Mouse (Mus musculus) lung, postnatal 10 days (tissue): Measurements from ENCODE around the gene Tmem258.
A peak's percentile ranks its signal among the peaks of the same experiment; 100 is the strongest.

Experiments
- DNase-seq: peaks from one replicate; pipeline ENCODE4 v3.0.0; 2021

Gene Tmem258

DNA sequence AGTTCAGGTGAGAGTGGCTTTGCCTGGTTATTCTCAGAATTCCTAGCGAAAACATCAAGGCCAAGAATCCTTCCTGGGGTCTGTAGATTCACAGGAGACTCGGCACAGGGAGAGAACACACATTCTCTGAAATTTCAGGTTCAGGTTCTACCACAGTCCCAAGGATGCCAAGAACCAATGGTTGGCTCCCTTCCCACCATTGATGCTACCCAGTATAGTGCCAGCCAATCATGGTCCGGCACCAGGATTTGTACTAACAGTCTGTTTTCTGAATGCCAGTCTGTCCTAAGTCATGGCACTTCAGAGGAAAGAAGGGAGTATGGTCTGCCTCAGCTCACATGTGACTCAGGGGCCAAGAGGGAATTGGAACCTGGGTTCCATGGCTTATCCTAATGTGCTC lies 17.9 kb upstream of the Tmem258 start:
- DNase-seq = no peak

GRCm38 (mm10) chr19:10186569-10186968 lies 17.2 kb upstream of the Tmem258 start:
- no peak for DNase-seq

GRCm38 (mm10) chr19:10188281-10188811 lies 15.5 kb upstream of the Tmem258 start:
- DNase-seq = peak; percentile 31

- DNase-seq = no peak
Observed at GRCm38 (mm10) chr19:10189022-10189421, 14.8 kb upstream of the Tmem258 start.

DNA sequence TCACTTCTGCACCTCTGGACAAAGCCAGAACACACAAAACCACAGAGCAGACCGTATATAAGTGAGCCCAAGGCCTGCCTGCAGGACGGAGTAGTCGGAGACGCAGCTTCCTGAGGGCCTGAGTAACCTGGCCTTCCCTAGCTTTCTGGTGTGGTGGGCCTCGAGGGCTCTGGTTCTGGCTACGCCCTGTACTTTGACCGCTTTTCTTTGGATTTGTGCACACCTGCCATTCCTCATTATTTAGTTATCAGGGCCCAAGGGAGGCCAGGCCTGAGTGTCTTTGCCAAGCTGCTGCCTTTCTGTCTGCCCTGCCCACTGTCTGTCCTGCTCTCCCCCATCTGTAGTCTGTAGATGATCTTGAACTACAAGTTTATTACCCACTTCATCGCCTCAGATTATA lies 13.9 kb upstream of the Tmem258 start:
- no peak for DNase-seq

- DNase-seq = peak; percentile 90
Observed at GRCm38 (mm10) chr19:10190796-10191195, 13.0 kb upstream of the Tmem258 start.

GRCm38 (mm10) chr19:10191326-10191725 lies 12.5 kb upstream of the Tmem258 start:
- DNase-seq = peak; percentile 30

DNA sequence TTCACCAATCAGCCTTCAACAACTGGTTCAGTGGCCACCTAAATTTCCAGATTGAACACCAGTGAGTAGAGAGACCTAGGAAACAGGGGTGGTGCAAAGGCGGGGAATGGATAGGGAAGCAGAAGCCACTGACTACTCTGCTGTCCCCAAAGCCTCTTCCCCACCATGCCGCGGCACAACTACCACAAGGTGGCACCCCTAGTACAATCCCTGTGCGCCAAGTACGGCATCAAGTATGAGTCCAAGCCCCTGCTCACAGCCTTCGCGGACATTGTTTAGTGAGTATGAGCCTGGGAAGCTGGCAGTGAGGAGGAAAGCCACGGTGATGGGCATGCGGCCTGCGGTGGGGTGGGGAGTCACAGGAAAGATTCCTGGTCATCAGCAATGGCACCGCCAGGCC lies 9.5 kb upstream of the Tmem258 start:
- no peak for DNase-seq

DNA sequence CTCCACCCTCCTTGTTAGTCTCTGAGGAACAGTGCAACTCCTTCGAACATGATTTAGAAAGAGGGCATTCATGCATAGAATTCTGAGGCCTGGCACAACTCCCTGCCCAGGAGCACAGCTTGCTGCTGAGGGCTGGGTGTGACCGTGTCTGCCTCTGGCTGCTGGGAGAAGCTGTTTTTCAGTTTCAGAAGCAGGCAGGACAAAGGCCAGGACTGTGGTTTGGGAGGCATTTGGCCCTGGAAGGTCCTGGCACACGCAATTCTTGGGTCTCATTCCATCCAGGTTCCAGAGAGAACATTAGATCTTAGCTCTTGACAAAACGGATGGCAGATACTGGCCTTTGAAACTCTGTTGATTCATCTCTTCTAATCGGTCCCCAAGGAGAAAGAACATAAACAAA lies 8.6 kb upstream of the Tmem258 start:
- DNase-seq = no peak

DNA sequence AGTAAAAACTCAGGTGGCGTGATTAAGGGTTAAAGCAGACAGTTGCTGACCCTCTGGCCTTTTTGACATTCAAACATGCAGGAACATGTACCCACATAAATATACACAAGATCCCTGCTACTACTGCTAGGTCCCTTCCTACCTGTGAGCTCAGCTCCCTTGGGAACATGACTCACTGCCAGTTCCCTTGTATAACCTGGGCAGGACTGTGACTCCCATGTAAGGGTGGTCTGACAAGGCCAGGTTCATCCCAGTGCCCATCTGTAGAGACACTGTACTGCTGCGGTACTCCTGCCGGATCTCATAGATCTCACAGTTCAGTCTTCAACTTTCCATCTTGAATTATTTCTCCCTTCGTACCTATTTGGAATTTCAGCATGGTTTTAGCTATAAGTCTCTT lies 6.7 kb upstream of the Tmem258 start:
- DNase-seq = no peak

DNA sequence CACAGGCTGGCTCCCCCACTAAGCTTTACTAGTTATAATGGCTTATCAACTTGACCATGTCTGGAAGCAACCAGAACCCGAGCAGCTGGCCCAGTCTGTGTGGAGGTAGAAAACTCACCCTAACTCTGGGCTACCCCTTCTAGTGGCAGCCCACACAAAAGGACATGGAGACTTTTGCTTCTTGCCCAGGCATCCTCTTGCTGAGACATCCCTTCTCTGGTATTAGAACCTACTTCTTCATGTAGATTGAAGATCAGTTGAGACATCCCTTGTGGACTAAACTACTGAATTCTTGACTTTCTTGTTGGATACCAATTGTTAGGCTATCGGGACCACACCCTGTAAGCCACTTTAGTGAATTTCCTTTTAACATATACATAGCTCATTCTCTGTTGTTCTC lies 5.5 kb upstream of the Tmem258 start:
- no peak for DNase-seq

DNA sequence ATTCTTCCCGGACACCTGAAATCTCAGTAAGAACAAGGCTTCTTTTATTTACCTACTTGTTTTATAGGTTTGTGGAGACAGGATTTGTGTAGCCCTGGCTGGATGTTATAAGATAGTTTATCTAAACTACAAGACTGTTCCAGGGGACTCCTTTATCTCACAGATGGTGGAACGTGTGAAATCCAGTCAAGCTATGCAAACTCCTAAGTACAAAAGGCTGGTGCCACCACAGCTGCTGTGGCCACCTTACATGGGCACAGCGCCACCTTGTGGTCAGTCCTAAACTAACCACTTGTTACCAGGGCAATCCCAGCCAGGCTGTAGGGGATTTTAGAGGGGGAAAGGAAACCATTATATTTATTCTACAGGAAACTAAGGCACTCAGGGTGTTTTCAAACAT lies 5.1 kb upstream of the Tmem258 start:
- DNase-seq = peak; percentile 88

GRCm38 (mm10) chr19:10203146-10203847 lies 517 bp upstream of the Tmem258 start:
- DNase-seq = no peak

- peak; percentile 85 for DNase-seq
Observed at GRCm38 (mm10) chr19:10204616-10205001, 795 bp downstream of the Tmem258 start.

DNA sequence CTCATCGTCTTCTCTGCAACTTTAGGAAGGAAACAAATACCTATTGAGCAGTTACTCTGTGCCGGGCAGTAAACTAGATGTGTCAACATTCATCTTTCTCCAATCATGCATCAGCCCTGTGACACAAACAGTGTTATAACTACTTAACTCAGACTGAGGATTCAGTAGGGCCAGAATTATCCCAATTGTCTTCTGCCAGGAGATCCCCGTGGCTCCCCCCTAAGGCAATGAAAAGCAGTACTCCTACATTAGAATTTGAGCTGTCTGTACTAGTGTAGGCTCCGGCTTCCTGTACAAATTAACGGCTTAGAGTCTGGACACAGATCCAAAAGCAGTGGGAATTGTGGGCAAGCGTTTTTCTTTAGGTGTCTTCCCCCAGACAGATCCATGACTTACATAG lies 1.2 kb downstream of the Tmem258 start:
- peak; percentile 61 for DNase-seq

DNA sequence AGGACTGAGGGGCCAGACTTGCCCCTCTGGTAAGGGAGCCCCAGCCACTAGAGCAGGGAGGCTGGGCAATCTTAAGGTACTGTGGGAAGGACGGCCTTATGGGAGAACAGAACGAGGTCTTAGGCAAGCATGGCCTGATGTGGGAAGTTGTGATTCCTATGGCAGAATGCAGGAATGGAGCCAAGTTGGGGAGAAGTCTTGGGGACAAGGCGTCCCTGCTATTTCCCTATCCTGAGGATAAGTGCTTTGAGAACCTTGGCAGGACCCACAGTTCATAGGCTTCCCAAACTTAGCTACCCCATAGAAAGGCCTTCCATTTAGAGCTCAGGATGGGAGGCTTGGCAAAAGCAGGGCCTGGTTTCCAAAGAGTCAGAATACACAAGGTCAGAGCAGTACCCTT lies 5.0 kb downstream of the Tmem258 start:
- no peak for DNase-seq

DNA sequence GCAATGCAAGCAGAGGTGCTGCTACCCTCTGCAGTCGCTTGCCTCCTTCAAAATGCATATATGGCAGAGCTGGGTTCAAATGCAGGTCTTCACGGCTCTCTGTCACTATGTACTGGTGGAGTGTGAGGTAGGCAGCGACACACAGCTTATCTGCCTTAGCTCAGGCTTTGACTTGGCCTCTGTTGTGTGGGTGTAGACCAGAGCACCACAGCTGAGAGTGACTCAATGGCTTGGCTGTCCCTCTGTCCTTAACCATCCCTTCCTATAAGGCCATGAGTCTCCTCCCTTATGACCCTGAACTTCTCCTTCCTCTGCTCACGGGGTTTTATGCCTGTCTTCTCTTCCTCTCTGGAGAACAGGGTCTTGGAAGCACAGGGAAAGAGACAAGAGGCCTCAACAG lies 7.1 kb downstream of the Tmem258 start:
- DNase-seq = no peak

- no peak for DNase-seq
Observed at GRCm38 (mm10) chr19:10213796-10214471, 10.1 kb downstream of the Tmem258 start.

DNA sequence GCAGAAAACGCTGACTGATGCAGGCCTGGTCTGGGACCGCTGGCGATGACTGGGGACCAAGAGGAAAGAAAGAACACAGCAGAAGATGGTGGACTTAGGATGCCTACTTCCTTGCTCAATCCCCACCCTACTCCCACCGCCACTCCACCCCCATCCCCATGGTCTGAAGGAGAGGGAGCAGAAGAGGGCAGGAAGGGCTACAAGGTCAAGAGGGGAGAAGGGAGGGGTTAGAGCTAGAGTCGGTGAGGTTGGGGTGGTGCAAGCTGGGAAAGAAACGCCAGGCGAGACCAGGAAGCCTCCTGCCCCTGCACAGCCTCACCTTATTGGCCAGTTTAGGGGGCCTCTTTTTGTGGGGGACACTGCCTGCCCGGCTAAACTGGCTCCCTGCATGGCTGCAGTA lies 12.3 kb downstream of the Tmem258 start:
- DNase-seq = no peak

DNA sequence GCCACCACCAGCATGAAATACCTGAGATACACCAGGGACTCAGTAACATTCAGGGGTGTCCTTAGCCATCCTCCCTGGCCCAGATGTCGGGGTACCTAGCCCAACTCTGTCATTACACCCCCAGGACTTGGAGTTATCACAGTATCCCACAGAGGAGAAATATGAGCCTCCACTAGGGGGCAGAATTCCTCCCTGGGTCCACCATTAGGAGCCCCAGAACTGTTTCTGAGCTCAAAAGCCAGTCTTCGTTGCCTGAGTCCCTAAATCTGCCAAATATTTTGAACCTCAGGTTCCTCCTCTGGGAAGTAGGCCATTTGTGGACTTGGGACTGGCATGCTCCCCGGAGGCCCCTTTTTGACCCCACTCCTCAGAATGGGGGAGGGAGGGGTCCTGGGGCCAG lies 15.3 kb downstream of the Tmem258 start:
- peak; percentile 70 for DNase-seq

GRCm38 (mm10) chr19:10219593-10219992 lies 15.8 kb downstream of the Tmem258 start:
- no peak for DNase-seq

- DNase-seq = no peak
Observed at GRCm38 (mm10) chr19:10221585-10221984, 17.8 kb downstream of the Tmem258 start.

- DNase-seq = peak; percentile 48
Observed at GRCm38 (mm10) chr19:10222656-10223055, 18.8 kb downstream of the Tmem258 start.

DNA sequence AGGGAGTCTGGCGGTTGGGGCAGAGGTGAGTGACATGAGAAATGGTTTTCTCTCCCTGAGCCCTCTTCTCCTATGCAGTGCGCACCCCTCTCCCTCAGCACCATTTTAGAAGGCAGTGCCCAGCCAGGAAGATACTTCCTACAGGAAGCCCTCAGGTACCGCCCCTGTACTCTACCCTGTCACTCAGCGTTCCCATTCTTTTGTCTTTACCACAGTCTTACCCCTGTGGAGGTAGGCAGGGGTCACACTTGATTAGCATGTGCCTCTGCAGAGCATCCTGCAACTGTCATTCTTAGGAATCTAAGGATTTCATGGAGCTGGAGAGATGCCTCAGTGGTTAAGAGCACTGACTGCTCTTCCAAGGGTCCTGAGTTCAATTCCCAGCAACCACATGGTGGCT lies 19.7 kb downstream of the Tmem258 start:
- DNase-seq = no peak
